Mouse (Mus musculus) lung, adult 2 months (tissue): ENCODE measurements around the gene Slc22a23.

Experiments
- CTCF ChIP-seq: fragments of 200-500 bp; IDR thresholded peaks from 2 replicates; pipeline ENCODE4 v1.5.1; 2011; ENCODE audit warnings: mild to moderate bottlenecking, low read length, control low read depth; ENCODE audit not compliant: insufficient read depth
- POLR2A ChIP-seq: fragments of 200-500 bp; IDR thresholded peaks from 2 replicates; pipeline ENCODE4 v1.6.1; 2011; ENCODE audit warnings: low read depth, mild to moderate bottlenecking, control low read depth, low read length, borderline replicate concordance; ENCODE audit errors: extremely low read depth

- TF ChIP-seq CTCF (no peak), POLR2A (no peak)
These were observed 188.2 kb downstream of the Slc22a23 start for GRCm38 (mm10) chr13:34156840-34157185.
